Mouse (Mus musculus) layer of hippocampus, adult 18-20 months (tissue): ENCODE results near the gene Strip2. TPM values are rescaled to one million over a fixed set of nuclear protein-coding genes. Genes with fewer than 3 reads are reported as not detected.

Source experiments
- DNase-seq, 2 experiments: peaks; one replicate each; pipeline ENCODE4 v3.0.0; 2022; ENCODE audit warnings: low spot score in 2 of 2
- long read RNA-seq: library from polyadenylated mRNA; stranded (forward); transcript quantifications from one replicate; pipeline ENCODE4 v2.0.0, GENCODE M21; 2021
- total RNA-seq, 2 experiments: library from RNA; stranded (reverse); gene quantifications; 2 replicates each; pipeline ENCODE4 v1.2.3; 2021

Strip2 gene
- 10 to 100 TPM; 22.5 to 28.8 TPM for total RNA-seq
- long read RNA-seq, full-length matches to known transcripts: 11 of 17 reads
- long read RNA-seq, partial matches to known transcripts: 4 of 17 reads
- long read RNA-seq, other reads (novel, unspliced or antisense): 2 of 17 reads

GRCm38 (mm10) chr6:29916530-29917382 is at the start of gene Strip2:
Gene Strip2, plus strand, starts transcription at chr6:29917012.
- DNase-seq: peak; percentile 83 to 93

GRCm38 (mm10) chr6:29868341-29868895 is 48.4 kb upstream of the Strip2 start:
- DNase-seq: no peak

GRCm38 (mm10) chr6:29873654-29874053 is 43.2 kb upstream of the Strip2 start:
- DNase-seq: no peak

GRCm38 (mm10) chr6:29875576-29875975 is 41.2 kb upstream of the Strip2 start:
- DNase-seq: no peak

GRCm38 (mm10) chr6:29876782-29877181 is 40.0 kb upstream of the Strip2 start:
- DNase-seq: no peak

- DNase-seq: no peak
Measured at GRCm38 (mm10) chr6:29879579-29879978, 37.2 kb upstream of the Strip2 start.

GRCm38 (mm10) chr6:29880796-29881195 is 36.0 kb upstream of the Strip2 start:
- no peak for DNase-seq

GRCm38 (mm10) chr6:29881936-29882335 is 34.9 kb upstream of the Strip2 start:
- DNase-seq: no peak

GRCm38 (mm10) chr6:29882870-29883269 is 33.9 kb upstream of the Strip2 start:
- DNase-seq: no peak

- DNase-seq: peak; percentile 50 to 72
Measured at GRCm38 (mm10) chr6:29891151-29891550, 25.7 kb upstream of the Strip2 start.

GRCm38 (mm10) chr6:29896976-29897375 is 19.8 kb upstream of the Strip2 start:
- DNase-seq: no peak

GRCm38 (mm10) chr6:29901450-29901849 is 15.4 kb upstream of the Strip2 start:
- DNase-seq: no peak

GRCm38 (mm10) chr6:29902256-29902655 is 14.6 kb upstream of the Strip2 start:
- DNase-seq: no peak

GRCm38 (mm10) chr6:29903343-29903914 is 13.4 kb upstream of the Strip2 start:
- no peak for DNase-seq

GRCm38 (mm10) chr6:29904281-29904680 is 12.5 kb upstream of the Strip2 start:
- DNase-seq: no peak

- no peak for DNase-seq
Measured at GRCm38 (mm10) chr6:29910631-29911030, 6.2 kb upstream of the Strip2 start.

GRCm38 (mm10) chr6:29913673-29914072 is 3.1 kb upstream of the Strip2 start:
- DNase-seq: no peak

GRCm38 (mm10) chr6:29914136-29914535 is 2.7 kb upstream of the Strip2 start:
- DNase-seq: no peak

GRCm38 (mm10) chr6:29915836-29916235 is 976 bp upstream of the Strip2 start:
- no peak for DNase-seq

GRCm38 (mm10) chr6:29917383-29917720 is 540 bp downstream of the Strip2 start:
- no peak for DNase-seq

- DNase-seq: no peak
Measured at GRCm38 (mm10) chr6:29917947-29918346, 1.1 kb downstream of the Strip2 start.

GRCm38 (mm10) chr6:29923501-29923900 is 6.7 kb downstream of the Strip2 start:
- no peak for DNase-seq
